9 mouse cellular contexts compared by ENCODE assay signal in the genomic region with DNA sequence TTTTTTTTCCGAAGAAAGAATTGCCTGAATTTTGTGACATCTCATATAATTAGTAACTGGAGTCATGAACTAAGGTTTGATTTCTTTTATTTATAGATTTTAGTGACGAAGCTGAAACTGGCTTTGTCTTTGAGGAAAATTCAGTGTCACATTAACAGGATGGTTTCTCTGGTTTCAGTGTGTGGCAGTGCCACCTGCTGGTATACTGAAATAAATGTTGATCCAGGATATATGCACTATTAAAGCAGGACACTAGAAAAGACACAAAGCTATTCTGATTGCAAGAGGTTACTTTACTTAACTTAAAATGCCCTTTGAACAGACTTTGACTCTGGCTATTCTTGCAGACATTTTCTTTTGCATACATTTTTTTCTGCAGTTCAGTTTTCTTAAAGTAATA. TPM values are rescaled to one million over a fixed set of nuclear protein-coding genes. Genes with fewer than 3 reads are reported as not detected.
DNase-seq lines count a peak whose midpoint lies in the region; ATAC-seq and TF ChIP-seq lines count a peak whose summit lies in the region.
"Had no signal": no experiment of that assay in that cellular context is flagged by ENCODE, and none has a peak within 500 bp of the region (broad histone marks: within the 10 kb centered on the region; RNA-seq: fewer than 3 reads in every experiment).

No protein-coding gene starts in this region.

- H3K27me3 ChIP-seq in liver, embryonic 11.5 days (replicated peaks; ENCODE audit: control insufficient read depth, insufficient read depth, low read length) = no peaks in the 10 kb centered on the region
- no peaks in the 10 kb centered on the region for H3K27me3 ChIP-seq in forebrain, postnatal 0 days (ENCODE audit: insufficient read depth, low read length)
- no peaks in the 10 kb centered on the region for H3K27me3 ChIP-seq in lung, embryonic 14.5 days (ENCODE audit: insufficient read depth, low read length)
- no peaks in the 10 kb centered on the region for H3K27me3 ChIP-seq in splenic B cell, adult 2 months (ENCODE audit: control insufficient read depth, insufficient read depth, low read length, poor library complexity, severe bottlenecking)

- H3K4me2 ChIP-seq in liver, embryonic 11.5 days = no peak overlapping the region
- no peak overlapping the region for H3K4me2 ChIP-seq in forebrain, postnatal 0 days (ENCODE audit: low read depth)
- no peak overlapping the region for H3K4me2 ChIP-seq in lung, embryonic 14.5 days

- WGBS in liver, embryonic 11.5 days = 46% methylated on average over 2 of the region's 2 CpGs
- 33% methylated on average over 2 of the region's 2 CpGs for WGBS in forebrain, postnatal 0 days
- WGBS in lung, embryonic 14.5 days = 33% methylated on average over 2 of the region's 2 CpGs

- no peaks in the 10 kb centered on the region for H3K4me1 ChIP-seq in liver, embryonic 11.5 days (replicated peaks; ENCODE audit: control insufficient read depth, insufficient read depth, low read length)
- H3K4me1 ChIP-seq in forebrain, postnatal 0 days (ENCODE audit: insufficient read depth) = no peaks in the 10 kb centered on the region
- no peaks in the 10 kb centered on the region for H3K4me1 ChIP-seq in lung, embryonic 14.5 days (ENCODE audit: insufficient read depth)

- H3K9ac ChIP-seq in liver, embryonic 11.5 days (ENCODE audit: low read depth, low read length) = no peak overlapping the region
- no peak overlapping the region for H3K9ac ChIP-seq in forebrain, postnatal 0 days
- H3K9ac ChIP-seq in lung, embryonic 14.5 days = no peak overlapping the region

- no peaks in the 10 kb centered on the region for H3K9me3 ChIP-seq in liver, embryonic 11.5 days (ENCODE audit: control insufficient read depth, low read length)
- no peaks in the 10 kb centered on the region for H3K9me3 ChIP-seq in forebrain, postnatal 0 days (ENCODE audit: low read length)
- H3K9me3 ChIP-seq in lung, embryonic 14.5 days (ENCODE audit: low read depth, low read length) = no peaks in the 10 kb centered on the region

- ATAC-seq in liver, embryonic 11.5 days (replicated peaks; ENCODE audit: low FRiP score) = no peak
- peak; percentile 74 for ATAC-seq in forebrain, postnatal 0 days
- ATAC-seq in lung, embryonic 14.5 days (ENCODE audit: insufficient read depth) = no peak

- peak; percentile 82 for TF ChIP-seq CTCF in forebrain, postnatal 0 days (IDR thresholded peaks at IDR 0.05; ENCODE audit: low read depth)
- peak; percentile 65 for TF ChIP-seq CTCF in lung, embryonic 14.5 days (IDR thresholded peaks at IDR 0.05; ENCODE audit: low read depth)

- no peak overlapping the region for H3K4me3 ChIP-seq in liver, embryonic 11.5 days (ENCODE audit: low read depth, low read length)
- H3K4me3 ChIP-seq in forebrain, postnatal 0 days (ENCODE audit: low read depth, low read length) = no peak overlapping the region
- no peak overlapping the region for H3K4me3 ChIP-seq in lung, embryonic 14.5 days (ENCODE audit: low read depth, low read length)

- H3K36me3 ChIP-seq in liver, embryonic 11.5 days (ENCODE audit: control insufficient read depth, insufficient read depth, low read length) = no peaks in the 10 kb centered on the region
- H3K36me3 ChIP-seq in forebrain, postnatal 0 days (ENCODE audit: insufficient read depth) = no peaks in the 10 kb centered on the region
- H3K36me3 ChIP-seq in lung, embryonic 14.5 days (ENCODE audit: insufficient read depth) = no peaks in the 10 kb centered on the region
- H3K36me3 ChIP-seq in splenic B cell, adult 2 months (ENCODE audit: control insufficient read depth, insufficient read depth, low read length, poor library complexity, severe bottlenecking) = no peaks in the 10 kb centered on the region

- H3K27ac ChIP-seq in liver, embryonic 11.5 days (ENCODE audit: low read depth, low read length) = no peak overlapping the region
- H3K27ac ChIP-seq in forebrain, postnatal 0 days (ENCODE audit: low read depth, low read length) = no peak overlapping the region
- H3K27ac ChIP-seq in lung, embryonic 14.5 days (ENCODE audit: low read depth) = no peak overlapping the region

- peak; percentile 6 to 20 for DNase-seq in cerebellum, adult 18-20 months
- DNase-seq in cerebellum, adult 11 months = no peak
- DNase-seq in liver = peak; percentile 4
- DNase-seq in liver, embryonic 11.5 days (ENCODE audit: low spot score) = no peak
- DNase-seq in adipocyte (ENCODE audit: low spot score) = peak; percentile 77
- peak; percentile 77 for DNase-seq in forebrain, postnatal 0 days
- peak; percentile 73 for DNase-seq in lung, embryonic 14.5 days
- peak; percentile 55 for DNase-seq in splenic B cell, adult 2 months (ENCODE audit: low read depth, low spot score)

RNA-seq across cellular contexts. Expression of gene Pou1f1, which starts 23.3 kb away (rescaled TPM):
- not detected in 2 replicates for polyA plus RNA-seq in liver, embryonic 11.5 days (2014; fragmentation: Nextera tagmentation; extraction: Ambion mirVana)
- not detected in 2 replicates for total RNA-seq in forebrain, postnatal 0 days (2014; rRNA removed)
- not detected in 2 replicates for polyA plus RNA-seq in forebrain, postnatal 0 days (2015; fragmentation: Nextera tagmentation; extraction: Ambion mirVana)
- polyA plus RNA-seq in lung, embryonic 14.5 days (2014; fragmentation: Nextera tagmentation; extraction: Ambion mirVana) = not detected in 2 replicates
- polyA plus RNA-seq: lung, embryonic 16.5 days had no signal

Comparison
In these comparisons a context has a peak if more than half of its experiments do, and no peak if none do; other contexts are left out.
1. DNase-seq: peak in cerebellum, adult 18-20 months (2 of 2), liver (single experiment), adipocyte (single experiment), forebrain, postnatal 0 days (single experiment), lung, embryonic 14.5 days (single experiment) and splenic B cell, adult 2 months (single experiment); none in cerebellum, adult 11 months (single experiment) and liver, embryonic 11.5 days (single experiment).